Mouse (Mus musculus): Measurements from ENCODE around the gene Rbms2. TPM values are rescaled to one million over a fixed set of nuclear protein-coding genes. Genes with fewer than 3 reads are reported as not detected.

Rbms2 gene
- polyA plus RNA-seq, 1 experiment from 2014 or later, result 19.7 TPM

DNA sequence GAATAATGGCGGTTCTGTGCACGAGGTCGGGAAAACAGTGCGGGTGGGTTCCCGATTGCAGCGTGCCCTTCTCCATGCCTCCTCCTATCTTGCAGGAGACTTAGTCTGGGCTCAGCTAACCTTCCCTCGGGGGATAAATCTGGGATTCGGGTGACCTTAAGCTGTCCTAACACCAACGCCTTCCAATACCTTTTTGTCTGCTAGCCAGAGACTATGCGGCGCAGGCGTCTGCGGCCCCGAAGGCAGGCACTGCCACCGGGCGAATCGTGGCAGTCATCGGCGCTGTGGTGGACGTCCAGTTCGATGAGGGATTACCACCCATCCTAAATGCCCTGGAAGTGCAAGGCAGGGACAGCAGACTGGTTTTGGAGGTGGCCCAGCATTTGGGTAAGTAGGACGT, 96.4 kb downstream of the Rbms2 start:
- no peaks in the 10 kb centered on the region for H3K9me3 ChIP-seq (ENCODE audit: control insufficient read depth, low read length)
- peaks cover 27% of the 10 kb centered on the region for H3K36me3 ChIP-seq (ENCODE audit: control insufficient read depth, insufficient read depth, low read length)
- ATAC-seq (ENCODE audit: low FRiP score) (peak; percentile 1; the same call in 1 of the 2 replicates), DNase-seq (ENCODE audit: low spot score, missing footprints) (peak; percentile 89)
- peak overlapping the region; percentile 97 for H3K9ac ChIP-seq (ENCODE audit: low read length)
- peak overlapping the region; percentile 96 for H3K4me2 ChIP-seq
- H3K27ac ChIP-seq (ENCODE audit: low read depth, low read length), result peak overlapping the region; percentile 26; the same call in 1 of the 2 replicates
- H3K4me1 ChIP-seq (ENCODE audit: control insufficient read depth, insufficient read depth, low read length), result peaks cover 12% of the 10 kb centered on the region
- no peaks in the 10 kb centered on the region for H3K27me3 ChIP-seq (ENCODE audit: control insufficient read depth, insufficient read depth, low read length)
- peak overlapping the region; percentile 99 for H3K4me3 ChIP-seq (ENCODE audit: low read depth, low read length)
- under 1% methylated on average over 22 of the region's 22 CpGs for WGBS

GRCm38 (mm10) chr10:128082880-128083421, 97.1 kb downstream of the Rbms2 start, which contains the start of gene Atp5b:
TSS of gene Atp5b (plus strand) at chr10:128083273.
- ATAC-seq (ENCODE audit: low FRiP score), result peak; percentile 99
- 0% methylated on average over 34 of the region's 34 CpGs for whole genome bisulfite sequencing

GRCm38 (mm10) chr10:128082477-128082808, 97.7 kb downstream of the Rbms2 start:
- Histone ChIP-seq H3K4me1 (ENCODE audit: control insufficient read depth, insufficient read depth, low read length) (peaks cover 12% of the 10 kb centered on the region), H3K9me3 (ENCODE audit: control insufficient read depth, low read length) (no peaks in the 10 kb centered on the region), H3K4me2 (peak overlapping the region; percentile 64), H3K27ac (ENCODE audit: low read depth, low read length) (no peak overlapping the region), H3K36me3 (ENCODE audit: control insufficient read depth, insufficient read depth, low read length) (peaks cover 17% of the 10 kb centered on the region), H3K27me3 (ENCODE audit: control insufficient read depth, insufficient read depth, low read length) (no peaks in the 10 kb centered on the region), H3K9ac (ENCODE audit: low read length) (peak overlapping the region; percentile 73), H3K4me3 (ENCODE audit: low read depth, low read length) (peak overlapping the region; percentile 99)
- 0 out of 2 replicates have a peak, but pooled peaks have one; percentile 1 for ATAC-seq (ENCODE audit: low FRiP score)
- WGBS, result 20% methylated on average over 9 of the region's 9 CpGs
- DNase-seq (ENCODE audit: low spot score, missing footprints), result no peak

More at GRCm38 (mm10) chr10:128082880-128083421, 97.1 kb downstream of the Rbms2 start, which contains the start of gene Atp5b:
- H3K27me3 ChIP-seq (ENCODE audit: control insufficient read depth, insufficient read depth, low read length), result no peaks in the 10 kb centered on the region
- peaks cover 12% of the 10 kb centered on the region for H3K4me1 ChIP-seq (ENCODE audit: control insufficient read depth, insufficient read depth, low read length)
- peak within 1 kb of the TSS; percentile 26; the same call in 1 of the 2 replicates for H3K27ac ChIP-seq (ENCODE audit: low read depth, low read length)
- H3K9me3 ChIP-seq (ENCODE audit: control insufficient read depth, low read length), result no peaks in the 10 kb centered on the region
- H3K9ac ChIP-seq (ENCODE audit: low read length), result peak within 1 kb of the TSS; percentile 97
- peaks cover 21% of the 10 kb centered on the region for H3K36me3 ChIP-seq (ENCODE audit: control insufficient read depth, insufficient read depth, low read length)
- peak within 1 kb of the TSS; percentile 99 for H3K4me3 ChIP-seq (ENCODE audit: low read depth, low read length)
- peak; percentile 100 for DNase-seq (ENCODE audit: low spot score, missing footprints)
- H3K4me2 ChIP-seq, result peak within 1 kb of the TSS; percentile 96

GRCm38 (mm10) chr10:128081807-128082476, 98.2 kb downstream of the Rbms2 start:
- Histone ChIP-seq H3K4me2 (peak overlapping the region; percentile 64), H3K4me1 (ENCODE audit: control insufficient read depth, insufficient read depth, low read length) (peaks cover 12% of the 10 kb centered on the region), H3K9me3 (ENCODE audit: control insufficient read depth, low read length) (no peaks in the 10 kb centered on the region), H3K4me3 (ENCODE audit: low read depth, low read length) (peak overlapping the region; percentile 99), H3K27me3 (ENCODE audit: control insufficient read depth, insufficient read depth, low read length) (no peaks in the 10 kb centered on the region), H3K36me3 (ENCODE audit: control insufficient read depth, insufficient read depth, low read length) (peaks cover 17% of the 10 kb centered on the region), H3K27ac (ENCODE audit: low read depth, low read length) (no peak overlapping the region), H3K9ac (ENCODE audit: low read length) (peak overlapping the region; percentile 73)
- no peak for DNase-seq (ENCODE audit: low spot score, missing footprints)
- ATAC-seq (ENCODE audit: low FRiP score), result no peak
- WGBS, result 74% methylated on average over 6 of the region's 6 CpGs

MicroRNAs encoded within 50 kb of the gene (microRNA counts, 519-probe panel; counts per million panel counts)
- microRNA mmu-miR-677, result not detected

Small RNA genes lying within 50 kb of the gene (microRNA-seq; reads per million reads assigned to microRNA genes)
- gene Mir677, result 12.3 reads per million, percentile 32 among the genes with 10 or more reads in this experiment

Other genes starting within 250 kb of the Rbms2 start
- not detected in 2 replicates for gene Hsd17b6, start 172.7 kb downstream of the Rbms2 start, polyA plus RNA-seq (2014; fragmentation: Nextera tagmentation; extraction: Ambion mirVana)
- gene Prim1, start 165.1 kb downstream of the Rbms2 start, polyA plus RNA-seq (2014; fragmentation: Nextera tagmentation; extraction: Ambion mirVana), result 106 and 107 TPM in 2 replicates
- 915 and 936 TPM in 2 replicates for gene Naca, start 144.7 kb downstream of the Rbms2 start, polyA plus RNA-seq (2014; fragmentation: Nextera tagmentation; extraction: Ambion mirVana)
- 686 and 692 TPM in 2 replicates for gene Ptges3, start 121.3 kb downstream of the Rbms2 start, polyA plus RNA-seq (2014; fragmentation: Nextera tagmentation; extraction: Ambion mirVana)
- 2,316 and 2,383 TPM in 2 replicates for gene Atp5b, start 97.0 kb downstream of the Rbms2 start, polyA plus RNA-seq (2014; fragmentation: Nextera tagmentation; extraction: Ambion mirVana)
- 20.2 and 21.0 TPM in 2 replicates for gene Baz2a, start 88.7 kb downstream of the Rbms2 start, polyA plus RNA-seq (2014; fragmentation: Nextera tagmentation; extraction: Ambion mirVana)
- 0.72 and 0.82 TPM in 2 replicates for gene Gls2, start 14.2 kb upstream of the Rbms2 start, polyA plus RNA-seq (2014; fragmentation: Nextera tagmentation; extraction: Ambion mirVana)
- gene Spryd4, start 31.5 kb upstream of the Rbms2 start, polyA plus RNA-seq (2014; fragmentation: Nextera tagmentation; extraction: Ambion mirVana), result 25.7 and 27.5 TPM in 2 replicates
- gene Mip, start 45.5 kb upstream of the Rbms2 start, polyA plus RNA-seq (2014; fragmentation: Nextera tagmentation; extraction: Ambion mirVana), result 0.12 TPM in 1 of 2 replicates, not detected in the other
- 48.1 and 52.5 TPM in 2 replicates for gene Timeless, start 51.8 kb upstream of the Rbms2 start, polyA plus RNA-seq (2014; fragmentation: Nextera tagmentation; extraction: Ambion mirVana)
- gene Apon, start 73.8 kb upstream of the Rbms2 start, polyA plus RNA-seq (2014; fragmentation: Nextera tagmentation; extraction: Ambion mirVana), result 0.22 and 0.57 TPM in 2 replicates
- gene Apof, start 88.4 kb upstream of the Rbms2 start, polyA plus RNA-seq (2014; fragmentation: Nextera tagmentation; extraction: Ambion mirVana), result not detected in 2 replicates
- gene Stat2, start 90.3 kb upstream of the Rbms2 start, polyA plus RNA-seq (2014; fragmentation: Nextera tagmentation; extraction: Ambion mirVana), result 14.9 and 16.7 TPM in 2 replicates
- gene Il23a, start 118.5 kb upstream of the Rbms2 start, polyA plus RNA-seq (2014; fragmentation: Nextera tagmentation; extraction: Ambion mirVana), result not detected in 2 replicates
- 37.2 and 37.5 TPM in 2 replicates for gene Pan2, start 123.0 kb upstream of the Rbms2 start, polyA plus RNA-seq (2014; fragmentation: Nextera tagmentation; extraction: Ambion mirVana)
- gene Cnpy2, start 142.2 kb upstream of the Rbms2 start, polyA plus RNA-seq (2014; fragmentation: Nextera tagmentation; extraction: Ambion mirVana), result 222 and 239 TPM in 2 replicates
- 236 and 248 TPM in 2 replicates for gene Cs, start 157.4 kb upstream of the Rbms2 start, polyA plus RNA-seq (2014; fragmentation: Nextera tagmentation; extraction: Ambion mirVana)
- gene Coq10a, start 188.7 kb upstream of the Rbms2 start, polyA plus RNA-seq (2014; fragmentation: Nextera tagmentation; extraction: Ambion mirVana), result 23.1 and 23.4 TPM in 2 replicates
- 7.5 and 8.6 TPM in 2 replicates for gene Ankrd52, start 196.8 kb upstream of the Rbms2 start, polyA plus RNA-seq (2014; fragmentation: Nextera tagmentation; extraction: Ambion mirVana)
- gene Slc39a5, start 220.9 kb upstream of the Rbms2 start, polyA plus RNA-seq (2014; fragmentation: Nextera tagmentation; extraction: Ambion mirVana), result not detected in 2 replicates
- gene Nabp2, start 231.2 kb upstream of the Rbms2 start, polyA plus RNA-seq (2014; fragmentation: Nextera tagmentation; extraction: Ambion mirVana), result 131 and 154 TPM in 2 replicates
- 43.1 and 43.8 TPM in 2 replicates for gene Rnf41, start 231.4 kb upstream of the Rbms2 start, polyA plus RNA-seq (2014; fragmentation: Nextera tagmentation; extraction: Ambion mirVana)